Mouse (Mus musculus): ENCODE results near the gene Kirrel.

DNA sequence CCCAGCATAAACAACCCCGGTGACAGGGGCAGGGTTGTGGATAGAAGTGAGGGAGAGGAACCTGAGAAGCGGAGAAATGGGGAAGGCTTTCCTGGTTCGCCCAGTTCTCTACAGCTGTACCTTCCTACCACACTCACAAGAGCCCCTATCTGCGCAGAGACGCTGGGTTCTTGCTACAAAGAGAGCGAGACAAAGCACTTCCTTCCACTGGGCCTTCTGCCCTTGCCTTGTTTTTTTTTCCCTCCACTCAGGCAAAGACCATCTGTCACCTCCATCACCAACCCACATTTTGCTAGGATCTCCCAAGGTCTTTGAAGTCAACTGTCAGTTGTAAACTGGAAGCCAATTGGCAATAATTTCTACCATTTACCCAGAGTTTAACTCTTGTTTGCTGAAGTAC is 80.8 kb downstream of the Kirrel start:
- TF ChIP-seq MAX (IDR thresholded peaks at IDR 0.05; ENCODE audit: low read depth) (no peak), POLR2A (IDR thresholded peaks at IDR 0.05; ENCODE audit: insufficient read length, low read depth) (no peak), E2F4 (IDR thresholded peaks at IDR 0.05; ENCODE audit: insufficient read depth) (no peak), SRF (IDR thresholded peaks at IDR 0.05; ENCODE audit: control insufficient read depth, insufficient read length, low read depth) (no peak), TCF12 (IDR thresholded peaks at IDR 0.05; ENCODE audit: insufficient read depth, poor library complexity, severe bottlenecking) (no peak), CEBPB (IDR thresholded peaks at IDR 0.05; ENCODE audit: insufficient read depth, poor library complexity, severe bottlenecking) (no peak), USF1 (IDR thresholded peaks at IDR 0.05; ENCODE audit: low read depth) (no peak)

All from myocyte (in vitro differentiated cells).